Mouse (Mus musculus) midbrain, embryonic 15.5 days (tissue): ENCODE measurements around the gene Tnfsf12. TPM values are rescaled to one million over a fixed set of nuclear protein-coding genes. Genes with fewer than 3 reads are reported as not detected.

Source experiments
- ATAC-seq: fragments of 200-750 bp; cut with Nextera tagmentation; replicated peaks from 2 replicates; pipeline ENCODE4 v1.8.0; 2017; ENCODE audit warnings: moderate TSS enrichment
- H3K27ac ChIP-seq: fragments of 300-500 bp; sonication (generic); 2 replicates; pipeline ENCODE4 v1.5.1; 2015; ENCODE audit warnings: mild to moderate bottlenecking, inconsistent platforms
- H3K27me3 ChIP-seq: fragments of 300-500 bp; sonication (generic); replicated peaks from 2 replicates; pipeline ENCODE4 v1.6.1; 2015; ENCODE audit warnings: inconsistent platforms
- H3K36me3 ChIP-seq: fragments of 300-500 bp; sonication (generic); replicated peaks from 2 replicates; pipeline ENCODE4 v1.6.1; 2015; ENCODE audit warnings: inconsistent platforms
- H3K4me1 ChIP-seq: fragments of 300-500 bp; sonication (generic); 2 replicates; pipeline ENCODE4 v1.6.1; 2015; ENCODE audit warnings: inconsistent platforms
- H3K4me2 ChIP-seq: fragments of 300-500 bp; sonication (generic); 2 replicates; pipeline ENCODE4 v1.6.1; 2015; ENCODE audit warnings: inconsistent platforms, mild to moderate bottlenecking, moderate library complexity
- H3K4me3 ChIP-seq: fragments of 300-500 bp; sonication (generic); 2 replicates; pipeline ENCODE4 v1.5.1; 2015; ENCODE audit warnings: mild to moderate bottlenecking, inconsistent platforms
- H3K9ac ChIP-seq: fragments of 300-500 bp; sonication (generic); 2 replicates; pipeline ENCODE4 v1.6.1; 2015; ENCODE audit warnings: mild to moderate bottlenecking, inconsistent platforms
- H3K9me3 ChIP-seq: fragments of 300-500 bp; sonication (generic); 2 replicates; pipeline ENCODE4 v1.6.1; 2016; ENCODE audit warnings: inconsistent platforms
- WGBS: fragments of 180-500 bp; shearing (Covaris S2); methylation state at CpG from one replicate; pipeline ENCODE4 v1.1.7; 2015; ENCODE audit warnings: mixed read lengths; 5-methylcytosine and 5-hydroxymethylcytosine counted together
- polyA plus RNA-seq: library from polyadenylated mRNA; unstranded; fragments of >200 nt; fragmentation: Nextera tagmentation; extraction: Ambion mirVana; gene quantifications from 2 replicates; pipeline ENCODE4 v1.2.1, GENCODE M21; 2015

The Tnfsf12 gene
- polyA plus RNA-seq, 1 experiment from 2014 or later, result 2.0 TPM

GRCm38 (mm10) chr11:69670786-69671725 lies 24.6 kb downstream of the Tnfsf12 start:
- 1% methylated on average over 58 of the region's 61 CpGs for WGBS
- no peaks in the 10 kb centered on the region for H3K27me3 ChIP-seq
- peak overlapping the region; percentile 99 for H3K9ac ChIP-seq
- H3K4me1 ChIP-seq, result peaks cover 34% of the 10 kb centered on the region
- peaks cover 48% of the 10 kb centered on the region for H3K36me3 ChIP-seq
- ATAC-seq, result peak; percentile 70
- H3K27ac ChIP-seq, result peak overlapping the region; percentile 98
- peak overlapping the region; percentile 100 for H3K4me3 ChIP-seq
- H3K4me2 ChIP-seq, result peak overlapping the region; percentile 94
- no peaks in the 10 kb centered on the region for H3K9me3 ChIP-seq

GRCm38 (mm10) chr11:69666665-69667005 lies 29.0 kb downstream of the Tnfsf12 start:
- no peak for ATAC-seq
- H3K36me3 ChIP-seq, result peaks cover 50% of the 10 kb centered on the region
- no peak overlapping the region for H3K4me3 ChIP-seq
- peaks cover 38% of the 10 kb centered on the region for H3K4me1 ChIP-seq
- WGBS, result 91% methylated on average over 3 of the region's 3 CpGs
- no peak overlapping the region for H3K27ac ChIP-seq
- no peak overlapping the region for H3K9ac ChIP-seq
- no peaks in the 10 kb centered on the region for H3K9me3 ChIP-seq
- H3K27me3 ChIP-seq, result no peaks in the 10 kb centered on the region
- H3K4me2 ChIP-seq, result no peak overlapping the region

DNA sequence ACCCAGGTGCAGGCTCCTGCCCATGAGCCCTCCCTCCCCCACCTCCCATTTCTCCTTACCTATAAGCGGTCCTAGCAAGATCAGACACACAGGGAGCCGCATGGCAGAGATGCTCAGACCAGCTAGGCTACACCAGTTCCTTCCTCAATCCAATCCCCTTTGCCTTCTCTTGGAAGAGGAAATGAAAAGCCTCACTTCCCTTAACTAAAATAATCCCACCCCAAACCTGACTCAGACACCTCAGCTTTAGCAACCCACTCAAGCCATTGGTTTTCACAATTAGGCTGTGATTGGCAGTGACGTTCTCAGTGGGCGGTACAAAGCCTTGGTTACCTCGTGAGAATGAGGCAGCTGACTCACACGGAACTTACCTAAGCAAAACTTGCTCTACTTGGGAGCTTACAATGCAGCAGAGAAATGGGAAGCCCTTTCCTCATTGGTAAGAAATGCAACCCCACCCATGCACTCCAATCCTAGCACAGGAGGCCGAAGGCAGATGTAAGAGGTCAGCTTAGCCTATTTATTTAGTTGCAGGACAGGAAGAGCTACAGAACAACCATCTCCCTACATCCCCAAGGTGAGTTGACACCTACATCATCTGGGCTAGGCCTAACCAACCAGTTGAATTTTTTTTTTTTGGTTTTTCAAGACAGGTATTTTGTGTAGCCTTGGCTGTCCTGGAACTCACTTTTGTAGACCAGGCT lies 29.5 kb downstream of the Tnfsf12 start, which contains the start of gene Cd68:
Gene Cd68, minus strand, starts transcription at position 193 of the 704 bp plus-strand sequence.
- no peak for ATAC-seq
- Histone ChIP-seq H3K4me1 (peaks cover 43% of the 10 kb centered on the region), H3K4me2 (no peak within 1 kb of the TSS), H3K4me3 (no peak within 1 kb of the TSS), H3K27ac (peak within 1 kb of the TSS; percentile 17; the same call in 1 of the 2 replicates), H3K9me3 (no peaks in the 10 kb centered on the region), H3K27me3 (no peaks in the 10 kb centered on the region), H3K36me3 (peaks cover 50% of the 10 kb centered on the region), H3K9ac (no peak within 1 kb of the TSS)
- 32% methylated on average over 7 of the region's 7 CpGs for WGBS

GRCm38 (mm10) chr11:69665457-69665960 lies 30.1 kb downstream of the Tnfsf12 start:
- WGBS, result 83% methylated on average over 9 of the region's 9 CpGs

DNA sequence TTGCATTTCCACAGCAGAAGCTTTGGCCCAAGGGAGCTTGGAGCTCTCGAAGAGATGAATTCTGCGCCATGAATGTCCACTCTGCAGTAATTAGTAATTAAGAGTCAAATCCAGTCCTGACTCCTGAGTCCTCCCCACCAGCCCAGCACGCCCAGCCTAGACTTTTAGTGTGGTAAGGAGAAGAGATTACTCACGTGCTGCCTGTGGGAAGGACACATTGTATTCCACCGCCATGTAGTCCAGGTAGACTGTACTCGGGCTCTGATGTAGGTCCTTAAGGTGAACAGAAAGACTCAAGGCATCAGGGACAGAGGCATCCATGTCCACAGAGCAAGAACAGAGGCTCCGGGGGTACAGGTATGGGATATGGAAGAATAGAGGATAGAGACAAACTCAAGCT lies 30.8 kb downstream of the Tnfsf12 start:
- WGBS, result 93% methylated on average over 7 of the region's 7 CpGs
- no peak overlapping the region for H3K4me2 ChIP-seq
- no peaks in the 10 kb centered on the region for H3K9me3 ChIP-seq
- ATAC-seq, result no peak
- H3K27ac ChIP-seq, result no peak overlapping the region
- H3K9ac ChIP-seq, result no peak overlapping the region
- peaks cover 41% of the 10 kb centered on the region for H3K4me1 ChIP-seq
- H3K4me3 ChIP-seq, result no peak overlapping the region
- no peaks in the 10 kb centered on the region for H3K27me3 ChIP-seq
- peaks cover 49% of the 10 kb centered on the region for H3K36me3 ChIP-seq

More at GRCm38 (mm10) chr11:69665457-69665960, 30.1 kb downstream of the Tnfsf12 start:
- H3K27me3 ChIP-seq, result no peaks in the 10 kb centered on the region
- H3K27ac ChIP-seq, result 0 out of 2 replicates have a peak overlapping the region, but pooled peaks have one; percentile 17
- no peak overlapping the region for H3K4me3 ChIP-seq
- no peaks in the 10 kb centered on the region for H3K9me3 ChIP-seq
- no peak overlapping the region for H3K9ac ChIP-seq
- H3K4me1 ChIP-seq, result peaks cover 43% of the 10 kb centered on the region
- ATAC-seq, result no peak
- H3K4me2 ChIP-seq, result no peak overlapping the region
- peaks cover 50% of the 10 kb centered on the region for H3K36me3 ChIP-seq

- H3K9me3 ChIP-seq, result no peaks in the 10 kb centered on the region
- H3K36me3 ChIP-seq, result peaks cover 43% of the 10 kb centered on the region
- peaks cover 32% of the 10 kb centered on the region for H3K4me1 ChIP-seq
- WGBS, result 89% methylated on average over 6 of the region's 6 CpGs
- no peak overlapping the region for H3K4me2 ChIP-seq
- H3K27me3 ChIP-seq, result no peaks in the 10 kb centered on the region
- H3K9ac ChIP-seq, result no peak overlapping the region
- H3K4me3 ChIP-seq, result no peak overlapping the region
- ATAC-seq, result no peak
- H3K27ac ChIP-seq, result peak overlapping the region; percentile 97
These were observed 31.9 kb downstream of the Tnfsf12 start for GRCm38 (mm10) chr11:69663795-69664194.

DNA sequence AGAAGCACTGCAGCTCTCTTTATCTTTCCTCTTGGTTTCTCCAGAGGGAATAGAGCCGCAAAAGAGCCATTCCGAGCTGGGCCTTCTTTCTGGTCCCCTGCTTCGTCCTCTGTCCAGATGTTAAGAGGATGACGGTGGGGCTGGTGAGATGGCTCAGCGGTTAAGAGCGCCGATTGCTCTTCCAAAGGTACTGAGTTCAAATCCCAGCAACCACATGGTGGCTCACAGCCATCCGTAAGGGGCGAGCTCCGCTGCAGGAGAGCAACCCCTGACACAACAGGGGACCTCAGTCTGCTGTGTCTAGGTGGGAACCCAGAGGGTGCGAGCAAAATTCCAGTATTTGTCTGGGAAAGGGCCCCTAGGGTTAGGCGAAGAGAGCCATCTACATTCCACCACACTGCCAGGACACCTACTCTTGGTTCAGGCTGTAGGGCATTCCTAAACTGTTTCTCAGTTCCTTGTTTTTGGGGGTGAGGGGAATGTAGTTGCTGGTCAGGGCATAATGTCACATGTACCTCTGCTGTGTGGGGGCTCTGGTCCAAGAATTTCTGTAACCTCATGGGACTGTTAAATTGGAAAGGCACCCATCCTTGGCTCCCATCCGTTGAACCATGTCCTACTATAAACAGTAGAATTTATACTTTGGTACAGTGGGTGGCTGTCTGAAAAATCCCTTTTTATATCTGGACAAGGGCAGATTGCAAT lies 32.5 kb downstream of the Tnfsf12 start:
- 70% methylated on average over 13 of the region's 13 CpGs for WGBS
- H3K4me2 ChIP-seq, result peak overlapping the region; percentile 61
- peak overlapping the region; percentile 67 for H3K4me3 ChIP-seq
- peak overlapping the region; percentile 97 for H3K27ac ChIP-seq
- H3K36me3 ChIP-seq, result peaks cover 37% of the 10 kb centered on the region
- H3K9me3 ChIP-seq, result no peaks in the 10 kb centered on the region
- peak overlapping the region; percentile 48 for H3K9ac ChIP-seq
- peaks cover 28% of the 10 kb centered on the region for H3K4me1 ChIP-seq
- ATAC-seq, result peak; percentile 41
- no peaks in the 10 kb centered on the region for H3K27me3 ChIP-seq

- Histone ChIP-seq H3K4me3 (peak within 1 kb of the TSS; percentile 67), H3K36me3 (peaks cover 38% of the 10 kb centered on the region)
These were observed 33.3 kb downstream of the Tnfsf12 start, which contains the start of gene Mpdu1 for GRCm38 (mm10) chr11:69662213-69662966. Gene Mpdu1, minus strand, starts transcription at chr11:69662642.

DNA sequence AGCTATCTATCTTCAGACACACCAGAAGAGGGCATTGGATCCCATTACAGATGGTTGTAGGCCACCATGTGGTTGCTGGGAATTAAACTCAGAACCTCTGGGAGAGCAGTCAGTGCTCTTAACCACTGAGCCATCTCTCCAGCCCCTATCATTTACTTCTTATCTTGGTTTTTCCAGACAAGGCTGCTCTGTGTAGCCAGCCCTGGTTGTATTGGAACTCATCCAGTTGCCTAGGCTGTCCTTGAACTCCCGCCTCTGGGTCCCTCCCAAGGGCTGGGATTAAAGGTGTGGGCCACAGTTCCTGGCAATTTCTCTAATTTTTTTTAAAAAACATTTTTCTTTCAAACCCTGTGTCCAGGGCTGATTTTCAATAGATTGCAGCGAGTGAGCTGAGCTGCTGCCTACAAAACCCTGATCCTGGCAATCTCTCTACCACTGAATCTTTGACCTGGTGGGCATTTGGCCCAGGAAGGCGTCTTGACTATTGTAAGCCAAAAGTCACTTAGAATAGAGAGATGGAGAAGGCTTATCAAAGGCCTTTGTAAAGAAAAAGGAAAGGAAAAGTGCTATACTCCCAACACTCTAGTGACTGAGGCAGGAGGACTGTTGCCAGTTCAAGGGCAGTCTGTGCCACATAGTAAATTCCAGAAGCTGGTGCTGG lies 34.3 kb downstream of the Tnfsf12 start:
- Histone ChIP-seq H3K36me3 (peaks cover 42% of the 10 kb centered on the region), H3K4me3 (peak overlapping the region; percentile 67), H3K27me3 (no peaks in the 10 kb centered on the region), H3K9ac (peak overlapping the region; percentile 69), H3K4me2 (peak overlapping the region; percentile 61), H3K27ac (peak overlapping the region; percentile 97), H3K9me3 (no peaks in the 10 kb centered on the region), H3K4me1 (peaks cover 31% of the 10 kb centered on the region)
- ATAC-seq, result no peak
- WGBS, result 76% methylated on average over 3 of the region's 3 CpGs

More at GRCm38 (mm10) chr11:69662213-69662966, 33.3 kb downstream of the Tnfsf12 start, which contains the start of gene Mpdu1:
- peak; percentile 95 for ATAC-seq
- Histone ChIP-seq H3K4me1 (peaks cover 28% of the 10 kb centered on the region), H3K9me3 (no peaks in the 10 kb centered on the region), H3K27ac (peak within 1 kb of the TSS; percentile 97), H3K4me2 (peak within 1 kb of the TSS; percentile 61), H3K9ac (peak within 1 kb of the TSS; percentile 69), H3K27me3 (no peaks in the 10 kb centered on the region)
- under 1% methylated on average over 48 of the region's 48 CpGs for whole genome bisulfite sequencing

- H3K27ac ChIP-seq, result no peak overlapping the region
- no peaks in the 10 kb centered on the region for H3K27me3 ChIP-seq
- H3K4me2 ChIP-seq, result no peak overlapping the region
- H3K9me3 ChIP-seq, result no peaks in the 10 kb centered on the region
- no peak overlapping the region for H3K4me3 ChIP-seq
- no peak overlapping the region for H3K9ac ChIP-seq
- WGBS, result 87% methylated on average over 15 of the region's 15 CpGs
- H3K4me1 ChIP-seq, result peaks cover 26% of the 10 kb centered on the region
- no peak for ATAC-seq
- peaks cover 25% of the 10 kb centered on the region for H3K36me3 ChIP-seq
These were observed 38.2 kb downstream of the Tnfsf12 start for GRCm38 (mm10) chr11:69657462-69657881.
